Mouse (Mus musculus): Measurements from ENCODE around the gene Mcfd2. TPM values are rescaled to one million over a fixed set of nuclear protein-coding genes. Genes with fewer than 3 reads are reported as not detected.

The Mcfd2 gene
- polyA plus RNA-seq (2017; shearing (Covaris generic)) = 10 to 100 TPM; 40.1 to 45.2 TPM

DNA sequence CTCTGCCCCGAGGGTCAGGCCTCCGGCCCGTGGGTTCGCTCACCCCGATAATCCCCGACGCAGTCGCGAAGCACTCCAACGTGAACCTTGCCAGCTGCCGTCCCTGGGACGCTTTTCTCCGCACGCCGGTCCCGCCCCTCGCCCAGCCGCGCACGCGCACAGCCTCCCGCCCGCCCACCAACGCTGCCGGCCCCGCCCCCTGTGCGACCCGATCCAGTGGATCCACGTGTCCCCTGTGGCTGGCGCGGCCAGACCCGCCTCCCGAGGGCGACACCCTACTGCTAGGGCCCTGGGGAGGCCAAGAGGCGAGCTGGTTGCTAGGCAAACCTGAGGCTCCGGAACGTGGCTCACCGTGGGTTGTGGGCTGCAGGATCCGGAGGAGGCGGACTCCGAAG, at the start of gene Mcfd2:
TSS of gene Mcfd2 (minus strand) at position 144 of the 395 bp plus-strand sequence.

DNA sequence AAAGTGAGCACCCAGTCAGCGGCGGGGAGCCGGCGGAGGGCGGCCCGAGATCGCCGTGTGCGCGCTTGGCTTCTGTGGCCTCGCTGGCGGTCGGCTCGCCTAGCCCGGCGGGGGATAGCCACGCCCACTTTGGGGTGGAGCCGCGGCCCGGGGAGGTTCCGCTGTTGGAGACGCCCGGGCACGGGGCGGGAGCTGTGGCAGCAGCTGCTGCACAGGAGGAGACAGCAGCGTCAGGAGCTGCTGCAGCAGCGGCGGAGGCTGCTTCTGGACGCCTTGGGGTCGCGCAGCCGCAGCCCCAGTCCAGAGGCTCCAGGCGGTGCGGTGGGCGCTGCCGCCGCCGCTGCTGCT, 16.9 kb upstream of the Mcfd2 start, which contains the start of gene Ttc7:
TSS of gene Ttc7 (plus strand) at position 181 of the 348 bp plus-strand sequence.

Other genes starting within 250 kb of the Mcfd2 start
- gene Pigf, start 240.5 kb downstream of the Mcfd2 start, polyA plus RNA-seq (2017; shearing (Covaris generic)) = 10 to 100 TPM; 18.5 to 19.7 TPM
- gene Cript, start 240.4 kb downstream of the Mcfd2 start, polyA plus RNA-seq (2017; shearing (Covaris generic)) = 100 to 1,000 TPM; 112 to 134 TPM
- 10 to 100 TPM; 15.7 to 18.3 TPM for gene Socs5, start 158.3 kb downstream of the Mcfd2 start, polyA plus RNA-seq (2017; shearing (Covaris generic))
- 10 to 100 TPM; 64.2 to 86.9 TPM for gene Ttc7, start 17.0 kb upstream of the Mcfd2 start, polyA plus RNA-seq (2017; shearing (Covaris generic))
- not detected for gene Stpg4, start 161.8 kb upstream of the Mcfd2 start, polyA plus RNA-seq (2017; shearing (Covaris generic))
- gene Calm2, start 181.0 kb upstream of the Mcfd2 start, polyA plus RNA-seq (2017; shearing (Covaris generic)) = 100 to 1,000 TPM; 507 to 576 TPM

All from inflammation-experienced regulatory T-cells (primary cell).